Mouse (Mus musculus) left cerebral cortex, adult 9 months (tissue): ENCODE measurements around the gene Plpp3.
"Not testable (repeated sequence)": the region's sequence is repeated elsewhere in the genome, so short reads cannot be mapped to it uniquely, and the experiment has no call there.

ENCODE experiments used
- DNase-seq, 2 experiments: peaks; one replicate each; pipeline ENCODE4 v3.0.0; 2022; ENCODE audit warnings: low spot score in 2 of 2

Plpp3 gene

GRCm38 (mm10) chr4:105257667-105258560, 100.8 kb downstream of the Plpp3 start:
- no peak for DNase-seq

GRCm38 (mm10) chr4:105260385-105260784, 103.2 kb downstream of the Plpp3 start:
- no peak for DNase-seq

- DNase-seq: no peak
Observed at GRCm38 (mm10) chr4:105260893-105261769, 104.0 kb downstream of the Plpp3 start.

GRCm38 (mm10) chr4:105262358-105262757, 105.2 kb downstream of the Plpp3 start:
- no peak for DNase-seq

GRCm38 (mm10) chr4:105263600-105263999, 106.5 kb downstream of the Plpp3 start:
- DNase-seq: no peak

- no peak for DNase-seq
Observed at GRCm38 (mm10) chr4:105265041-105265440, 107.9 kb downstream of the Plpp3 start.

GRCm38 (mm10) chr4:105265678-105266077, 108.5 kb downstream of the Plpp3 start:
- no peak for DNase-seq

GRCm38 (mm10) chr4:105268202-105268730, 111.1 kb downstream of the Plpp3 start:
- DNase-seq: no peak

GRCm38 (mm10) chr4:105269398-105269797, 112.3 kb downstream of the Plpp3 start:
- not testable (repeated sequence) for DNase-seq

GRCm38 (mm10) chr4:105271166-105271565, 114.0 kb downstream of the Plpp3 start:
- DNase-seq: no peak

- no peak for DNase-seq
Observed at GRCm38 (mm10) chr4:105273034-105273433, 115.9 kb downstream of the Plpp3 start.

GRCm38 (mm10) chr4:105273486-105273885, 116.3 kb downstream of the Plpp3 start:
- DNase-seq: no peak

- DNase-seq: no peak
Observed at GRCm38 (mm10) chr4:105275616-105276015, 118.5 kb downstream of the Plpp3 start.

- DNase-seq: no peak
Observed at GRCm38 (mm10) chr4:105276062-105276795, 119.1 kb downstream of the Plpp3 start.

- DNase-seq: no peak
Observed at GRCm38 (mm10) chr4:105278161-105278560, 121.0 kb downstream of the Plpp3 start.

- no peak for DNase-seq
Observed at GRCm38 (mm10) chr4:105278571-105279410, 121.6 kb downstream of the Plpp3 start.

- no peak for DNase-seq
Observed at GRCm38 (mm10) chr4:105279806-105280205, 122.7 kb downstream of the Plpp3 start.

- no peak for DNase-seq
Observed at GRCm38 (mm10) chr4:105281751-105282231, 124.6 kb downstream of the Plpp3 start.
